Mouse (Mus musculus): Measurements from ENCODE around the gene Chl1. TPM values are rescaled to one million over a fixed set of nuclear protein-coding genes. Genes with fewer than 3 reads are reported as not detected.

Gene Chl1
- 13.9 and 22.1 TPM in 2 replicates for polyA plus RNA-seq (2021; fragmentation: Nextera tagmentation)
- long read RNA-seq, experiment 1, full-length matches to known transcripts, result 20 of 86 reads
- long read RNA-seq, experiment 1, partial matches to known transcripts, result 18 of 86 reads
- long read RNA-seq, experiment 1, other reads (novel, unspliced or antisense), result 48 of 86 reads
- long read RNA-seq, experiment 2, full-length matches to known transcripts, result 1 of 65 reads
- long read RNA-seq, experiment 2, partial matches to known transcripts, result 32 of 65 reads
- long read RNA-seq, experiment 2, other reads (novel, unspliced or antisense), result 32 of 65 reads

GRCm38 (mm10) chr6:103510392-103511289 lies at the start of gene Chl1:
Gene Chl1 (plus strand): TSS chr6:103510586.

Measured in left cerebral cortex, adult 6 months (tissue).